Mouse (Mus musculus) cerebellum, postnatal 25 days (tissue): ENCODE results near the gene Kctd3.
"Not testable (repeated sequence)": the region's sequence is repeated elsewhere in the genome, so short reads cannot be mapped to it uniquely, and the experiment has no call there.

Source experiments
- DNase-seq, 2 experiments: peaks; one replicate each; pipeline ENCODE4 v3.0.0; 2021; ENCODE audit warnings: mixed read lengths in 2 of 2

Gene Kctd3

DNA sequence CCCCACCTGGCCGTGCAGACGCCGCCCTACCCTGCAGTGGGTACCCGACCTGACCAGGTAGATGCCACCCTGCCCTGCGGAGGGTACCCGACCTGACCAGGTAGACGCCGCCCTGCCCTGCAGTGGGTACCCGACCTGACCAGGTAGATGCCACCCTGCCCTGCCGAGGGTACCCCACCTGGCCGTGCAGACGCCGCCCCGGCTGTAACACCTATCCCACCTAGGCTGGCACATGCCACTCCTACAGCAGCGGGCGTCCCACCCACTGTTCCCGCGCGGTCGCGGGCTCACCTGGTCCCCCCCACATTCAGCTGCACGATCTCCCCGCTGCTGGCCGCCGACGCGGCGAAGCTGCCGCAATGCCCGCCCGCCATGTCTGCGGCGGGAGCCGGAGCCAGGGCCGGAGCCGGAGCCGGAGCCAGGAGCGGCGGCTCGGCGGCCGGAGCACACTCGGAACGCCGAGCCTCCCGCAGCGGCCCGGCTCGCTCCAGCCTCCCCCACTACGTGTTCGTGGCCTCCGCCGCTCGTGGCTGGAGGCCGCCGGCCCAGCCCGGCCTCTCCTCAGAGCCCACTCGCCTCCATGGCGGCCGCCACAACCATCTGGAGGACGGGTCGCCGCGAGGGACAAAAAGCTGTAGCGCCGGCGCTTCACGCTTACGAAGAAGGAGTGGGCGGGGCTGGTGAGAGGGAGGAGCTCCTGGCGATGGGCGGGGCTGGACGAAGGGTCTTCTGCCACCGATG lies at the start of gene Kctd3:
TSS of gene Kctd3 (minus strand) at position 603 of the 741 bp plus-strand sequence.
- peak; percentile 100 for DNase-seq

GRCm38 (mm10) chr1:189057425-189057824 lies 49.8 kb upstream of the Kctd3 start:
- no peak for DNase-seq

GRCm38 (mm10) chr1:189055933-189056332 lies 48.3 kb upstream of the Kctd3 start:
- no peak for DNase-seq

GRCm38 (mm10) chr1:189054941-189055551 lies 47.4 kb upstream of the Kctd3 start:
- DNase-seq: no peak

DNA sequence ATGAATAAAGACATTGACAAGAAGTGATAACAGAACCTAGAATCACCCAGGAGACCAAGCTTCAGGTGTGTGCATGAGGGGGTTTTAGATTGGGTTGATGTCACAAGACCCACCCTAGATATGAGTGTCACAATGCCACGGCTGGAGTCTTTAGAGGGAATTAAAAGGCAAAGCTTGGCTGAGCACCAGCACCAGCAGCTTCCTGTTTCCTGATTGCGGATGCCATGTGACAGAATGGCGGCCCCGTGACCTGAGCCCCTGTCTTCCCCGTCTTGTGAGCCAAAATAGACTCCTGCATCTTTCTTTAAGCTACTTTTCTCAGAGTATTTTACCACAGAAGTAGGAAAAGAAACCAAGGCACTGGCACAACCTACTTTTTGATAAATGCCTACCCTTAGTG lies 46.5 kb upstream of the Kctd3 start:
- DNase-seq: no peak

- peak in 1 of 2 experiments; percentile 36 for DNase-seq
These were observed 44.5 kb upstream of the Kctd3 start for GRCm38 (mm10) chr1:189052189-189052588.

DNA sequence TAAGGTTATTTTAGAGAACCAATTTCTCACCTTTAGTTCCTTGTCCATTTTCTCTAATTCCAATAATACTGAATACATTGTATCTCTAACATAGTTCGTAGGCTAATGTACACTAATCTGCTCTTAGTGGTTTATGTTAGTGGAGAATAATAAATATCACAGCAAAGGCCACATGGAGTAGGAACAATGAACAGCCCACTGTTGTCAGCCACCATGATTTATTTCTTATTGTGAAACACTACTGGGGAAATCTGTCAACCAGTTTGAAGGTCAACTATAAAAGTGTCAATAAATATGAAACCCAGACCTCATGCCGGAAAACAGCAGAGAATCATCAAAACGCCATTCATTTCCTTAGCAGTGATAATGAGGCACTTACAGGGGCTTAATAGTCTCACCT lies 42.5 kb upstream of the Kctd3 start:
- no peak for DNase-seq

- DNase-seq: no peak
These were observed 40.7 kb upstream of the Kctd3 start for GRCm38 (mm10) chr1:189048331-189048730.

DNA sequence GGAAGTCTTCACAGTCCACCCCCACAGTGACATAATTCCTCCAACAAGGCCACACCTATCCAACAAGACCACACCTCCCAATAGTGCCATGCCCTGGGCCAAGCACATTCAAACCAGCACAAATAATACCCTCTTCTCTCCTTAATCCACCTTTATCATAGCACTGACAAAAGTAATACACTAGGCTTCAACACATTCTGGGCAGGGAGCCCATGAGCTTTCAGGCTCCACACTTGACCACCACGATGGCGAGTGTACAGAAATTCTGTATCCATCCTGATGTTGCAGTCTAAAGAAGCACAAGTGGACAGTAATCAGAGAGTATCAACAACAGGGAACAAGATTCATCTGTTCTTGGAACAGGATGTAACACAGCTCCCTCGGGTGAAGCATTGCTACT lies 40.3 kb upstream of the Kctd3 start:
- DNase-seq: no peak

DNA sequence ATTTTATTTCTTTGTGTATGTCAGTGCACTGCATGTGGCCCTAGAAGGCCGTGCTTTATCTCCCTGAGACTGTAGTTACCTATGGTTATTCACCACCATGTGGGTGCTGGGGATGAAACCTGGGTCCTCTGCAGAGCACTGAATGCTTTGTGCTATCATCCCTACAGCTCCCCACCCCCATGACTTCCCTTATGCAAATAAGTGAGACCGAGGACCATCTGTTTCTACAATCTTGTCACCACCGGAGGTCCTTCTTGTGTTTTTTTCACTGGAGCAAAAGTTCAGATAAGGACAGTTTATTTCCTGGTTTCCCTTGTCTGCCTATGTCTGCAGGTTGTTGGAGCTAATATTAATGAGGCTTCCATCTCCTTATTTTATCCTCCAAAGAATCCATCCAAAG lies 39.2 kb upstream of the Kctd3 start:
- DNase-seq: no peak

DNA sequence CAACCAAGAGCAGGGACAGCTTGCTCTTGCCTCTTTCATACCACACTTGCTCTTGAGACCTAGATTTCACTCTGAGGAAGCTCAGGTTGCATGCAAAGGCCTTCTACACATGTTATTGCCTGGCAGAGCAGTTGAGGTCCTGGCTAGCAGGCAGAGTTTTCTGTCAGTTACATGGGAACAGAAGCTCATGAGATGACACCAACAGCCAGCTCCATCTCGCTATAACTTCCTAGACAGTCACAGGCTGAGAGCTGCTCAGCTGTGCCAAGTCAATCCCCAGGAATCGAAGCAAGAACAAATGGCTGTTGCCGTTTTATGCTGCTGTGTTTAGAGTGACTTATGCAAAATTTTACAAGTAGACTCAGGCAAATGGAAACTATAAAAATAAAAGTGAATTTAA lies 38.7 kb upstream of the Kctd3 start:
- no peak for DNase-seq

GRCm38 (mm10) chr1:189041261-189041660 lies 33.6 kb upstream of the Kctd3 start:
- DNase-seq: no peak

- no peak for DNase-seq
These were observed 31.7 kb upstream of the Kctd3 start for GRCm38 (mm10) chr1:189039348-189039747.

DNA sequence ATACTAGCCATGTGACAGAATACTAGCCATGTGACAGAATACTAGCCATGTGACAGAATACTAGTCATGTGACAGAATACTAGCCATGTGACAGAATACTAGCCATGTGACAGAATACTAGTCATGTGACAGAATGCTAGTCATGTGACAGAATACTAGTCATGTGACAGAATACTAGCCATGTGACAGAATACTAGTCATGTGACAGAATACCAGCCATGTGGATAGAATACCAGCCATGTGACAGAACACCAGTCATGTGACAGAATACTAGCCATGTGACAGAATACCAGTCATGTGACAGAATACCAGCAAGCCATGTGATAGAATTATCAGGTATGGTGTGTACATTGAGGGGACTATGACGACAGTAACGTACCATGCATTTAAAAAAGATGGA lies 25.2 kb upstream of the Kctd3 start:
- not testable (repeated sequence) for DNase-seq

- no peak for DNase-seq
These were observed 23.3 kb upstream of the Kctd3 start for GRCm38 (mm10) chr1:189030975-189031374.

DNA sequence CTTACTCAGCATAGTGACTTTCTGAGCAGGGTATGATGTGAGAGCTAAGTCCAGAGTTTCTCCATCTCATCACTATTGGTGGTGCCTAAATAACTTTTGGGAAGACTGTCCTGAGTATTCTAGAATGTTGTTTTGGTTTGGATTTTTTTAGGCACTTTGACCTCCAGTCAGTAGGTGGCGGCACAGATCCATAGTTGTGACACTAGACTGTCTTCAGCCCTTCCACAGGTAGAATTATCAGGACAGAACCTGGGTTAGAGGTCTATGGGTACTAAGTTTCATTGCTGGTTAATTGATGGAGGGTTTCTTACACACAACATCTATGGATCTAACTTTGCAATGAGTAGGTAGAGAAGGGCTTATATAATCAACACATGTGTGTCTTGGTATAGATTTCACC lies 20.6 kb upstream of the Kctd3 start:
- DNase-seq: peak; percentile 51 to 72

GRCm38 (mm10) chr1:189026885-189027284 lies 19.2 kb upstream of the Kctd3 start:
- peak; percentile 43 to 68 for DNase-seq

DNA sequence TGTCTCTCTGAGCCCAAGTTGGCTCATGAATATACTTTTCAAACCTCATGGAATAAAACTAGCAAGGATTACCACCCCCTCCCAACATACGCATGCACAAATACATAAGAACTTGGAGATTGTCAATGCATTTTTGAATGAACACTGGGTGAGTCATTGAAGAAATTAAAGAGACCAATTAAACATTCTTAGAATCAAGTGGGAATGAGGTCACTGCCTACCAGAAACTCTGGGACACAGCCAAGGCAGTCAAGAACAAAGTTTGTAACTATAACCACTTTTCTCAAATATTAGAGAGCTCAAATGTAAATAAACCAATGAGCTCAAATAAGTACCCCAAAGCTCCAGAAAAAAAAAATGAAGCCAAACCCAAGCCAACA lies 16.1 kb upstream of the Kctd3 start:
- no peak for DNase-seq

DNA sequence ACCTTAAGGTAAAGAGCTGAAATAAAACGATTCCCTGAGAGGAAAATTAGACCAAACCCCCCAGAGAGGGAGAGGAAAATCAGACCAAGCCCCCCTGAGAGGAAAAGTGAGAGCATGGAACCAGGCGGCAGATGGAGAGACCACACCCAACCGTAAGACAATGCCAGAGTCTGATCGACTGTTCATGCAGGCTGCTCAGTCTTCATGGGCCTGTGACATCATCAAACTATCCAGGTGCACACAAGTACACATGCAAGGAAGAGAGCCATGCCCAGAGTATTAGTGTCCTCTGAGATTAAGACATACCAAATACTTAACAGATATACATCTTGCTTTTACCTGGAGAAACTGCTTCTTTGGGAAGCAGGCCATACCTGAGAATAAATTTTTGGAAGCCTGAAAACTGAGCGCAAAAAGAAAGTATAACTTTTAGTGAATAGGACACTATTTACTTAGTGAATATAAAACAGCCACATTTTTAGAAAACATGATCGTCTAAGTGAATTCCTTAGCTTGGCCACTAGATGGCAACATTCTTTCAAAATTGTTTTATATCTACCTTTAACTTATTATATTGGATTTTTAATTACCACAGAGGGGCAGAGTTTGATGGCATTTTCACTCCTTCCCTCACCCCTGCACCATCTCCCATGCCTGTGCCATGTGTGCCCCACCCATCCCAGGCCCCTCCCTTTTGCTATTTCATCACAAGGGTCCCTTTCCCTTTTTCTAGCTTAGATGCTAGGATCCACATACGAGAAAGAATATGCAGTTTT lies 15.5 kb upstream of the Kctd3 start:
- DNase-seq: no peak

- no peak for DNase-seq
These were observed 7.7 kb upstream of the Kctd3 start for GRCm38 (mm10) chr1:189015372-189015771.

- DNase-seq: no peak
These were observed 5.9 kb upstream of the Kctd3 start for GRCm38 (mm10) chr1:189013587-189013921.

DNA sequence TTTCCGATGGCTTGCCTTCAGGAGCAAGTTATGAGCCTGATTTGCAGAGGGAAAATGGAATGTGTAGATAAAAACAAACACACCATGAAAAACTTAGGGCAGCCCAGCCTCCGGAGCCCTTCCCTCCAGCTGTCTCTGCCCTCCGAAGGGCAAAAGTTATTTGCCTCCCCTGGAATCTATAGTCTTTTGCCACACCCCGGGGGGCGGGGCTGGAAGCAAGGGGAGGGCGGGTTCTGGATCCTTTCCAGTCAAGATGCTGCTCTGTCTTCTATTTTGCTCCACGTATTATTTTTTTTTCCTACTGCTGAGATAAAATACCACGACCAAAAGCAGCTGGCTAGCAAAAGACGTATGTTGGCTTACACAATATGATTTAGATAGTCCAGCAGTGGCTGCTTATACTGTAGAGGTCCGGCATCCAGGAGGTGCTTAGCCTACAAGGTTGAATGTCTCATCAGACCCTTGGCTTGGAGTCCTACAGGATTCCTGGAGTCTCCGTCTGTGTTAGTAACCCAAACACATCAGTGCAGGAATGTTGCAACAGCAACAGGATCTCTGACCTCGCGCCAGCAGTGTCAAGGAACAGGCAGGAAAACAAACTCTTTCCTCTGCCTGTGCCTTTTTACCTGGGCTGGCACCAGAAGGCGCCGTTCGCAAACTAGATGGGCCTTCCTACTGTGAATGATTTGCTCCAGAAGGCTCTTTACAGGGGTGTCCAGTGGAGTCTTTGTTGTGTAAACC lies 5.4 kb upstream of the Kctd3 start:
- no peak for DNase-seq

DNA sequence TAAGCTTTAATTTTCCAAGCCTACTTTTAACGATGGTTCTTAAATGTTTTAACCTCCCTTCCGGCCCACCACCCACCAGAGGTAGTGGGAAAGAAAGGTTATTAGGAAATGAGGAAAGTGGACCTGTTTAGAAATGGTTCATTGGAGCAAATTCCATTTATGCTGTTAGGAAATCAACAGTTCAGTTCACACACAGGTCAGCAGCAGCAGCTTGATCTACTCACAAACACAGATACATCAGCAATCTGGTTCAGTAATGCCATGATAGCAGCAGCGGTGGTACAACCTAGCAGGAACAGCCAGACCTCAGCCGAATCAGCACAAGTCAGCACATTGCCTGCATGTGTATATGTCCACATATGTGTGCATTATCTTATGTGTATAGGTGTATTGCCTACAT lies 3.0 kb upstream of the Kctd3 start:
- no peak for DNase-seq

DNA sequence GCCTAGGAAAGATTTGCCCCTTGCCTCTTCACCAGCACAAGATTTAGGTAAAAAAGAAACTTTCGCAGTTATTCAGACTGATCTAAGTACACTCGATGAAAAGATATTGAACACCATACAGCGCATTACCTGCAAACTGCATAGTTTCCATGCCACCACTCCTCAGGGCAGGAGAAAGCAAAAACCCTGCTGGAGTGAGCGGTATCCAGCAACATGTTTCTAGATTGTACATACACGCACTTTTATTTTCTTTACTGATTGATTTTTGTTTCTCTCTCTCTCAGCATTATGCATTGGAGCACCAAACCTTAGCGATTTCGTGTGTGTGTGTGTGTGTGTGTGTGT lies 311 bp upstream of the Kctd3 start:
- no peak for DNase-seq
